Mouse (Mus musculus) G1E (cell line): ENCODE measurements around the gene Ncf4.

Experiments used
- CTCF ChIP-seq: IDR thresholded peaks from 2 replicates; pipeline ENCODE4 v1.5.1; 2012; ENCODE audit warnings: low read depth, low read length, inconsistent platforms, mixed read lengths
- TAL1 ChIP-seq: conservative IDR thresholded peaks from 2 replicates; pipeline ENCODE4 v1.6.1; 2012; ENCODE audit warnings: low read depth, low read length, inconsistent platforms, mixed read lengths

DNA sequence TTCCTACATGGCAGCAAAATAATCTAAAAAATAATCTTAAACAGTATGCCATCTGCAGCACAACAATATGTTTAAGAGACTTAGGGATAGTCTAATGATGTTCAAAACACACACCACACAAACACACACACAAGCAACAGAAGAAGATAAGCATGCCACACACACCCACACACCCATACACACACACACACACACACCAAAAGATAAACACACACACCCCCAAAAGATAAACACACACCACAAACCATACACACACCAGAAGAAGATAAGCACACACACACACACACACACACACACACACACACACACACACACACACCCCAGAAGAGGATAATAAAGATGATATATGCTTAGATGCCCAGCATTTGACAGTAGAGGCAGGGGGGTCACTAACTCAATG is 26.6 kb downstream of the Ncf4 start:
- TF ChIP-seq CTCF (no peak), TAL1 (peak; percentile 23; the same call in 1 of the 2 replicates)
